Mouse (Mus musculus): ENCODE data around the gene Slc25a30.
A peak's percentile ranks its signal among the peaks of the same experiment; 100 is the strongest.

DNA sequence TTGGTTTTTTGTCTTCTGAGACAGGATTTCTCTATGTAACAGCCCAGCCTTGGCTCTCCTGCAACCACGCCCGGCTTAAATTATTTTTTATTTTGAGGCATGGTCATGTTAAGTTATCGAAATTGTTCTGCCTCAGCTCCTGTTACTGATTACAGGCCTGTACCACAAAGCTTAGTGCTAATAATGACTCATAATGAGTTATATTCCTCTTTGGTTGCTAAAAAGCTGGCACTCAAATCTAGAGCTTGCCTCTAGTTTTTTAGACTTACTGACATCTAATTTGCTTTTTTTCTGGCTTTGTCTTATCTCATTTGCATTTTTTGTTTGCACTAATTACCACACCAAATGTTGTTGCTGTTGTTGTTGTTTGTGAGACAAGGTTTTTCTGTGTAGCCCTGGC is 49.7 kb upstream of the Slc25a30 start:
- TF ChIP-seq CTCF (IDR thresholded peaks at IDR 0.05 in 2 of 3, conservative IDR thresholded peaks at IDR 0.05 in 1 of 3; ENCODE audit: control insufficient read depth in 1 of 3, insufficient read depth in 1 of 3, low read depth in 2 of 3, low read length in 3 of 3, poor library complexity in 1 of 3, severe bottlenecking in 1 of 3) (no peak), ZC3H11A (IDR thresholded peaks at IDR 0.05; ENCODE audit: low read depth, low read length) (no peak), POLR2A (IDR thresholded peaks at IDR 0.05; ENCODE audit: control insufficient read depth in 1 of 2, insufficient read depth in 1 of 2, low read depth in 1 of 2, low read length in 2 of 2, poor library complexity in 1 of 2) (no peak), CHD1 (IDR thresholded peaks at IDR 0.05; ENCODE audit: low read depth, low read length) (no peak), EP300 (IDR thresholded peaks at IDR 0.05; ENCODE audit: low read depth in 1 of 2, low read length in 2 of 2) (peak; percentile 31 to 57; a peak in 2 of 4 replicates)
